Mouse (Mus musculus): ENCODE results near the gene Prune2.

Gene Prune2

DNA sequence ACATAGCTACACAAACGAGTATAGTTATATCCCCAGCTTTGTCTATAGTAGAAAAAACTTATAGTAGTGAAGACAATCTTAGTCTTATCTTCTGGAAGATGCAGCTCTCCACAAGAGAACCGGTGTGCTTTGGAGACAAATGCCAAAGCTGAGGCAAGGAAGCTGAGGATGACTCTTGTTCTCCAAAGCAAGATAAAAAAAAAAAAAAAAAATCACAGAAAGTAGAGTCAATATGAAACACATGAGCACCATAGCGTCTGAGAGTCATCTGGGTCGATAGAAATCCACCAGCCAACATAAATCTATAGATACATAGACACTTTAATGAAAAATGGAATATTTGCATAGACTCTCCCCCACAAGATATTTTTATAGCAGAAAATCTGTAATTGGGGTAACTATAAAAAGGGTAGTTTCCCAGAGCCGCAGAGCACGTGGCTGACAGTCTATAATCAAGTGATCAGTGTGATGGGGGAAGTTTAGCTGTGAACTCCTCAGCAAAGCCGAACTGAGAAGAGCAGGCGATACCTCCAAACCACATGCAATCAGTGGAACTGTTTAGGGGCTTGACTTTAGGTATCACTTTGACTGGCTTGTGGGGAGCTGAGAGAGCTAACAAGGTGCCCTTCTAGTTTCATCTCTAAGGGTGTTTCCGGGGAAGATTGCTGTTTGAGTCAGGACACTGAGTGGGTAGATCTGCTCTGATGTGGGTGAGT, 308.7 kb downstream of the Prune2 start:
- DNase-seq = no peak

- no peak for DNase-seq
Measured at GRCm38 (mm10) chr19:17268669-17269068, 312.8 kb downstream of the Prune2 start.

GRCm38 (mm10) chr19:17271179-17271622, 315.3 kb downstream of the Prune2 start:
- DNase-seq = no peak

- no peak for DNase-seq
Measured at GRCm38 (mm10) chr19:17272988-17273387, 317.1 kb downstream of the Prune2 start.

All from spleen, adult 18-20 months (tissue).